Mouse (Mus musculus) c-Kit-positive CD71-negative TER-119-negative erythroid progenitor cells, embryonic 14.5 days (primary cell): ENCODE measurements around the gene Cacna2d3.

ENCODE experiments used
- DNase-seq: peaks from one replicate; pipeline ENCODE4 v3.0.0-alpha.2; 2013; ENCODE audit warnings: low read depth

Gene Cacna2d3

DNA sequence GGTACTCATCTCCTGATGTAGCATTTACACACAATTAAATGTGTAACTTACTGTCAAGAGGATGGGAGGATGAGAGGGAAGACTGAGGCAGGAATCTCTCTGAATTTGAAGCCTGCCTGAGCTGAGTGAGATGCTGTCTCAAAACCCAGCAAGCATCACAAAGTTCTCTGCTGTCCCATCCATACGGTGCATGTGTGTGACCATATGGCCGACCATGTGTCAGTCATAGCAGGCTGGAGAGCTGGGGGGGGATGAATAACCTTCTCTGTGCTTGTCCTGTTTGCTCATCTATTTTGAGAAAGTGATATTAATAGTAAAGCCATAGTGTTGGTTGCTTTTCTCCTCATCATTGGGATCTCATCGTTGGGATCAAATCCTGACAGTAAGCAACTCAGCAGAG lies 708.5 kb downstream of the Cacna2d3 start:
- no peak for DNase-seq

DNA sequence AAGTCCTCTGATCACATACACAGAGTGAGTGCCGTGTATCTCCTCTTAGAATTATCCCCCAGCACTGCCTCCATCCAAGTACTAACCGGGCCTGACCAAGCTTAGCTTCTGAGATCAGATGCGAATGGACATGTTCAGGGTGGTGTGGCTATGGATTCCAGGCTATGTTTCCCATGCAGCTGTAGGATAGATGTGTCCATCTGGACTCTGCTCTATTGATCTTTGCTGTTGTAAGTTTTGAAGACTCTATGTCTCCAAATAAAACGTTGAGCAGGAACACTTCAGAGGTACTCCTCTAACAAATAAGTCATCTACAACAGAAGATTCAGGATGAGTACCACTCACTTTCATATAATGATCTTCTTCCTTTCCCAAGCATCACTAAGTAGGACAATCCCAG lies 712.0 kb downstream of the Cacna2d3 start:
- no peak for DNase-seq

DNA sequence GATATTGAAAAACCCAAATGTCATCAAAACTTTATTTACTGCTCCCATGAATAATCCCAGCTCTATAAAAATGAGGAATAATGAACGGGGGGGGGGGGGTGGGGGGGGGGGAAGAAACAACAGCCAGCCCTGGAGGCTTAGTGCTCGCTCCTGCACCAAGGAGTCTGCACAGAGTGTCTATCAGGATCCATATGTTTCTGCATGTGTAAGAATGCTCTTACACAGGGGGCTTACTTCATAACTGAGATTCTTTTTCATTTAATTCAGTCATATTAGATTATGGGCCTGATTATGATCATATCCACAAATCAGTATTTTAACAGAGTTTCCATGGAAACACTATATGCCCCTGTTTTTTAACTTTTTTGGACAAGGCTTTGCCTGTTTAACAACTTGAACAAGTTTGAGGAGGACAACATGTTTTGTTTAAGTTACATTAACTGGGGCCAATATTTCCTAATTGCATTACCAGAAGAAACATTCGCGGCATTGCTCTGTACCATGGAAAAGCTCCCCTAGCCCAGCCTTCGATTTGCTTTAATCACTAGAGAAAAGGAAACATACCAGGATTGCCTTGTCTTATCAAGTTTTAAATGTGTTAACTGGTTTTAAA lies 716.3 kb downstream of the Cacna2d3 start:
- DNase-seq = no peak

DNA sequence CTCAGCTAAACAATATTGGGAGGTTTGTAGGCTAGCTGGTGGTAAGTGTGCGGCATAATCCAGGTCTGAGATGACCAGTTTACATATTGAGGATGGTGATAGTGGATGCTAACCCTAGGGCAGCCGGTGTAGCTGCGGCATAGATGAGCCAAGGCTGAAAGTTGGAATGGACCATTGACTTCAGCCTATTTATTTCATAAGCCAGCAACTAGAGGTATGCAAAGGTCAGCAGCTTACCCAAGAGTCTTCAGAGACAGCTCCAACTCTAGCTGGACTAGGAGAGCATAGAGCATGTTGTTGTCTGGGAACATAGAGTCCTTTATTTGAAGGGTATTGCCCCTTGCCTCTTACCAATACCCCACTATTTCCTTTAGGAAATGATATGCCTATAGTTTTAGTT lies 725.1 kb downstream of the Cacna2d3 start:
- no peak for DNase-seq

DNA sequence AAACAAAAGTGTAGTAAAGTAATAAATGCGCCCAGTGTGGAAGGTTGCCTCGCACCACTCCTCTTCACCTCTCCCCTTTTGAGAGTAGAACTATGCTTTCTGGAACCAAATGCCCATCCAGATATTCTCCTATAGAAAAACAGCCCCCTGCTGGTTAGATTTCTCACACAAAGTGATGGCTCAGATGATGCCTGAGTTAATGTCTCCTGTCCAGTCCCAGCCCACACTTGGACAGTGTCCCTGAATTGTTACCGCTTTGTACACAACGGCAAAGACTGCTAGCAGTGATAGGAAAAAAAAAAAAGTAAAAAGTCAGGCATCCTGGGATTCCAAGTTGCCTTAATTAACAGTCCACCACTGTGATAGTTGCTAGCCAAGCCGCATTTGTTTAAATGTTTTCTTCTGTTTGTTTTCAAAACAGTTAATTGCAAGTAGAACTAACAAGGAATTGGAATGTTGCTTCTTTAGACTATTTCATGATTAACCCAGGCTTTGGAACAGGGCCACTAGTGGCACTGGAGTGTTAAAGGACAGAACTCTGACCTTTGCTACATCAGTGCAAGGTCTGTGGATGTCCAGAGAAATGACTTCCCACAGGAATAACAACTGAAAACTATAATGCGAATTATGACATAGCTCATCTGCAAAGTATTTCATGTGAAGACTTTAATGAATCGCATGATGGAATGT lies 733.3 kb downstream of the Cacna2d3 start:
- DNase-seq = no peak

DNA sequence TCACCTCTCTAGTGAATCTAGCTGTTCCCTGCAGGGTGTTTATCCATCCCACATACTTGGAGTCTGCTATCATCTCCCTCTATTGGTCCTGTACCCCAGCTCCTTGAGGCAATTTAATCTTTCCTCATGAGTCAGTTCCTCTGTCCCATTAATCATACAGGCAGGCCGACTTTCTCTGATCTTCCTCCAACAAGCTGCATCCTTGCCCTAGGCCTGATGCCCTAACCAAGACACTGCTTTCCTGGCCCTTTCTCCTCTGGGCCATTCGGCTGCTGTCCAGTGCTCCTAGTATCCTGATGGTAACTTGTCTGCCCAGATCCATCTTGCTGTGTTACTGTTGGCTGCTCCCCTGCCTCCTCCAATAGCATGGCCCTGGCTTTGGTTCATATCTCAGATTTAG lies 737.4 kb downstream of the Cacna2d3 start:
- no peak for DNase-seq

DNA sequence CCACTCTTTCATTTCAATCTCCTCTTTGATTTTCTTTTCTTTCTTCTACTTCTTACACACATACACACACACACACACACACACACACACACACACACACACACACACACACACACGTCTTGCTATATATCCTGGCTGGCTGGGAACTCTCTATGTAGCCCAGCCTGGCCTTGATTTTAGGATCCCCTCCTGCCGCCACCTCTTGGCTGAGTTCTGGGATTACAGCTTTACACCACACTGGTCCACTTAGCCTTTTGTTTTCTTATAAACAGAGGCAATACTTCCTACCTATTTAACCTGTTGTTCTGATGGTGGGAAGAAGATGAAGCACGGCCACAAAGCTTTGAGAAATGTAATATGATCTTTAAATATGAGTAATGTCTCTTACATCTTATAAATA lies 741.2 kb downstream of the Cacna2d3 start:
- no peak for DNase-seq

DNA sequence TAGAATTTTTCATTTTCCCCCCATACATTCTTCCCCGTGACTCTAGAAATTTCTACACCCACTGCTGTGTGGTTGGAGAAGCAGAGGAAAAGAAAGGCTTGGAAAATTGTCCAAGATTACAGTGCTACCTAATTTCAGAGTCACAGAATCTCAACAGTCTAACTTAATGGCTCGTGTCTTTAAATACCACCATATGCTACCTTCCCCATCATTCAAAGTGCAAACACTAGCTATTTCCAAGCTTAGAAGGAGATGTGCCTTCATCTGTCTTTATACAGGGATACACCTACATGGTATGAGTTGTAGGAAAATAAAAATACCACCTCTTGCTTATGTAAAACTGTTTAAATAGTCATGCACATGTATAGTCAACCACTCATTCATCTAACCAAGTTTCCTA lies 742.4 kb downstream of the Cacna2d3 start:
- no peak for DNase-seq

DNA sequence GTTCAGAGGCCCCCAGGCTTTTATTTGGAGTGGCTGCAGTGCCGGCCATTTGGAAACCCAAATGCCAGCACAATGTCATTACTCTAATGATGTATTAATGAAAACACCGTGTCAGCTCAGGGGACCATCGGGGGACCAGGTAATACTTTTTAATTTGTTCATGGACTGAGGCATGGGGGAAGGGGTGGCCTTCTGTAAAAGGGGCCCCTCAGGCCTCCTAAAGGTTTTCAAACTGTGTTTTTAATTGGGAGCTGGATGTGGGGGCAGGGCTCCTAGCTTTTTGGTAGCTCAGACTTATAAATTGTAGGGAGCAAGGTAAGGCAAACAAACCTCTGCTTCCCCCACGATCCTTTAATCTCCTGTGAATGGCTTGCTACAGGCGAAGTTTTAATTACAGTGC lies 749.0 kb downstream of the Cacna2d3 start:
- DNase-seq = no peak

DNA sequence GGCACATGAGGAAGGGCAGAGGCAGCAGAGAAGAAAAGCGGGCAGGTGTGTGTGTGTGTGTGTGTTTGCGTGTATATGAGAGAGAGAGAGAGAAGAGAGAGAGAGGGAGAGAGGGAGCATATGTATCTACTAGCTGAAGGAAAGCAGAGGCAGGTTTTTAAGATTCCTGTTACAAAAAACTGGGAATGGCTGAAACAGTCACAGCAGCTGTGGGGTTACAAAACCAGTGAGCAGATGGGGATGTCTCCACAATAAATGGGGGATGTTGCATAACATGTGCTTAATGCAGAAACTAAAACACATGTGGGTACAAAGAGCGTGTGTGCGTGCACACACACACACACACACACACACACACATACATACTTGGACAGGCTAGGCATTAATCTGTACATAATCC lies 752.4 kb downstream of the Cacna2d3 start:
- no peak for DNase-seq

DNA sequence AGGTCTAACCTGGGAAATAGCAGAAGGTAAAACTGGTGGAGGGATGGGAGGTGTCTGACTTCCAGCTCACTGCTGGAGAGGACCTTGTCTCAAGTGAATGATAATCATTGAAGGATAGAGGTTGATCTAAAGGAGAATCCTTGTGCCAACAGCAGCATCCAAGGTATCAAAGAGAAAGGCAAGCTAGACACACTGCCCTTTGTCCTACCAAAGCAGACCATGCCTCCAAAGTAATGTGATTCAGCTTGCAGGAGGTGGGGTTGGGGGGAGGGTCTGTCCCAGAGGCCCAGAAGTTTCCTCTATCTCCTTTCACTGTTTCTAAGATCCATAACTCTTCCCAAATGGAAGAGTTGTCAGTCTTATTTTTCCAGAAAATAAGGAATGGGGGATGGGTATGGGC lies 754.8 kb downstream of the Cacna2d3 start:
- DNase-seq = no peak

DNA sequence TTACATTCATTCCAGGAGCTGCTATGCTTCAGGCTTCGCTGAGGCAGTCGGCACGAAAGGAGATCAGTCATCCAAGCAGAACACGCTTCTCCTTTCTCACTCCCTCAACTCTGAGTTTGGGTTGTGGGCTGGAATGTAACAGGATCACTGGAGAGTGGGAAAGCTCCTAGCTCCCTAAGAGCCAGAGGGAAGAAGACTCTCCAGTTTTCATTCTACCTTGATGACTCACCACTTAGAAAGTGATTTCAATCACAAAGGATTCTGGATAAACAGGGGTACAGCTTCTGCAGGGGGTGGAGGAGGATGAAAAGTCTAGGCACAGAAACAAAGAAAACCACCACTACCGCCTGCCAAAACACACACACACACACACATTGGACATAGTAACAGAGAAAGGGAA lies 760.3 kb downstream of the Cacna2d3 start:
- DNase-seq = no peak

DNA sequence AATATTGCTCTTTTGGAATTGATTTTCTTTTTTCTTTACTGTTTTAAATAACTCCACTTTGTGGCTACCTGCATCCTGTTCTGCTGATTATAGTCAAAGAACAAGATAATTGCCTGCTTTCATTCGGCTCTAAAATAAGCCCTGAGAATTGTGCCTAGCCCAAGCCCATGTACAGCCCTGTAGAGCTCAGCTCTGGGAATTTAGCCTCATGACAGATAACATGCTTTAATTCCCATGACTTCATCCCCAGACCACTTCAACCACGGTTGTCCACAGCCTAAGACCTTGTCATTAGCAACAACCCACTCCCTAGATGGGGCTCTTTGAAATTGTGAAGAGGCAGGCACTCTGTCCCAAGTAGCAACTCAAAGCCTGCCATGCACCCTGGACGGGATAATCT lies 762.6 kb downstream of the Cacna2d3 start:
- DNase-seq = no peak

DNA sequence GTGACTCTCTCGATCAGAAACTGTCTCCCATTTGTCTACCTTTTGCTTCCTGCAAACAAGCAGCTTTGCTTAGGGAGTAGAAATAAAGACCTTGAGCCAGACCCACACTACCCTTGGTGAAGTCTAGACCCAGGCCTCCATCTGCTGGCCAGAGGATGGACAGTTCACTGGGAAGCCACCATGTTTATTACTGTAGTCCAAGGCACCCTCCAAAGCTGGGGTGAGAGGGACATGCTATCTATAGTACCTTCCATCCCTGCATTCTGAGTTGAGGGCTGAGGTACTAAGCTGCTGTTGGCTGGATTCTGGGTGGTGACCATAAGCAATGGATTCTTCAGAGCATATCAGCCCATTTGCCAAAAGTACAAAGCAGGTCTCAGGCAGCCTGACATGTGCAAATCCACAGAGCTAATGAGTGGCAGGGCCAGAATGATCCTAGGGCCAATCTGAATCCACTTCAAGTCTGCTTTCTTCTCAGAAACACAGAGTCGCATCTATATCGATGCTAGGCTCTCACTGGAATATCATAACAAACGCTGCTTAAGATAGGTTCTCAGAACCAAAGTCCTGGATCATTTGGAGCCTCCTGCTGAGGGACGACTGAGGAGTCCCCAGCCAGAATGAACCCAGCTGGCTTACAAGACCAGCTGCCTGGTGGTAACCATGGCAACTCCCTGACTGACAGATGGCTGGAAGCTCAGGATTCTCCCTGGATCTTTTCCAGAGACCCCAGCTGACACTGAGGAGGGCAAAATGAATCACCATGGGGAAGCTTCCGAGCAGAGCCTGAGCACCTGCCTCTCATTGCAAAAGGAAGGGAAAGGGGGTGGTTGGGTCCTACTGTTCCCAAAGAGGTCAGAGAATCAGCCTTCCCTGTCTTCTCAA lies 763.3 kb downstream of the Cacna2d3 start:
- no peak for DNase-seq

DNA sequence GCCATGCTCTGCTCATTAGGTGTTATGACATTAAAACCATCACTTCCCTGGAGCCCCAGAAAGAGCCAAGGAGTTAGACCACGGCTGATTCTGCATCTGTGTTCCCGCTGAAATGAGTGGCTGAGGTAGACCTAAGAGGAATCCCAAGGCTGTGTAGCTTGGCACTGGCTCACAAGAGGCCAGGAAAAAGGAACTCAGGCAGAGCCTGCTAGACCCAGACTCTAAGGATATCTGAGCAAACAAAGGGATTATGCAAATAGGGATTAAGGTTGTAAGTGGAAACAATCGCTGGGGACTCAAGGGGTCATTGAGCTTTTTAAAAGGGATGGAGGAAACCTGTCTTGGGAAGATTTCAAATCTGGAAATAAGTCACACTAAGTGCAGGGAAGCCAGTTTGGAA lies 766.5 kb downstream of the Cacna2d3 start:
- no peak for DNase-seq

DNA sequence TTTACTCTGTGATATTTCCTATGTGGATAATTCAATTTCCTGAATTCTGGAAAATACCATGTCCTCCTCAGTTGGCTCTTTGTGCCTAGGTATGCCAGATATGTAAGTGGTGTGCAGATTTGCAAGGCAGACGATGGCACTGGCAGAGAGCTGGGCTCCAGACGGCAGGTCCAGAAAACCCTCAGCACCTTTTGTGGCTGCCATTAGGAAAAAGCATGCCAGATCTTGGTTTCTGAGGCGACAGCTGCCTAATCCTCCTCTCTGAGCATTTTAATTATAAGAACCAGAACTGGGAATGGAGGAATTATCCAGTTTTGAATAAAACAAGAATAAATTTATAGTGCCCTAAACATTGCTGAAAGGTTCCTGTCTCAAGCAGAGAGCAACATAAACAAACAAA lies 767.1 kb downstream of the Cacna2d3 start:
- no peak for DNase-seq

DNA sequence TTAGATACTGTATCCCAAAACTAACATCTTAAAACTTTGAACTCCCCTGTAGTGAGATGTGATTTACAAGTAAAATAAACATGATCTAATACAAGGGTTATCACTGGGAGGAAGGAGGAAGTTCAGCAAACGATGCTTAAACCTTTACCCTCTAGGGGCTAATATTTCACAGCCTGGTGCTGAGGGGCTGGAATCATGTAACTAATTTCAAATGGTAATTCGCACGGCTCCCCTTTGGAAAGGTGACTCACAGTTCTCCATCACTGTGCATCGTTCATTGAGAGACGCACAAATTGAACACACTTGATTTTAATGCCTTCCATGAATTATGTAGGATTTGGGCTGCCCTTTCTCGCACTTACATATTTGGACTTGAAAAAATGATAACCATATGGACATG lies 767.6 kb downstream of the Cacna2d3 start:
- no peak for DNase-seq

DNA sequence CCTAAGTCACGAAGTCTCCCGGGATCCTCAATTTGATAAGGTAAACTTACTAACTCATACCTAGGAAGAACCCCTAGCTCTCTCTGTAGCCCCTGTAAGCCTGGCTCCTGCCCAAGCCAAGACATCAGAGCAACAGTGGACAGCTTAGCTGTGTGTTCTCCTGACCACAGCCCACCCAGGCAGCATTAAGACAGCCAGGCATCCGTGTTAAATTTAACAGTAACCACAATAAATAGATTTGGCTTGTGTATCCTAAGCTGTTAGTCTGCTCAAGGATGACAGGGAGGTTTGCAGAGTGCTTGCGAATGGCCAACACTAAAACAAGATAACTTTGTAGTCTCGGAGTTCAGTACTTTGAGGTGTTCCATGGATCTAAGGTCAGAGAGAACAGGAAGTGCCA lies 768.3 kb downstream of the Cacna2d3 start:
- no peak for DNase-seq

DNA sequence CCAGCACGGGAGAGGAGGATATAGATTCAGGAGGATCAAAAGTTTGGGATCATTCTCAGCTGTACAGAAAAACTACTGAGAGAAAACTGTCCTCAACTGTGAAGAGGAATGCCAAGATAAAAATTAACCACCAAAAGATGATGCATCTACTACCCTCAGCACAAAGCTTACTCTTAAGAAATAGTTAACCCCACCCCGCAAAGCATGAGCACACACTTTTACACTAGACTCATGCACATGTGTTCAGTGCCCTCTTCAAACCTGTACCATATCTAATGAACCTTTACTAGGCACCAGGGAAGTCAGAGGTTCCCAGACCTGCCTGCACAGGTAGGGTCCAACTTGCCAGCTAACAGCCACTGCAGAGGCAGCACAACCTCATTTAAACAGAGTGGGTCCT lies 771.2 kb downstream of the Cacna2d3 start:
- DNase-seq = no peak

DNA sequence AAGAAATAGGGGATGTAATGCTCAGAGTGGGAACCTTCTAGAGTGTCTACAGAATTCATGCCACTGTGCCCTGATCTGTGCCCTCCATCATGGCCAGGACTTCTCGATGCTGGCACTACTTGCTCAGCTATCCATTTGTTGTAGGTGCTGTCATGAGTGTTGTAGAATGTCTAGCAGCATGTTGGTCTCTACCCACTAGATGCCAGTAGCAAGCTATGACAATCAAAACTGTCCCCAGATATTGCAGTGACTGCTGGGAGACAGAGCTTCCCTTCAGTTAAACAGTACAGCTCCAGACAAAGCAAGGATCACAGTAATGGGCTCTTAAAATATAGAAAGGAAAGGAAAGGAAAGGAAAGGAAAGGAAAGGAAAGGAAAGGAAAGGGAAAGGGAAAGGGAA lies 771.9 kb downstream of the Cacna2d3 start:
- DNase-seq = no peak

DNA sequence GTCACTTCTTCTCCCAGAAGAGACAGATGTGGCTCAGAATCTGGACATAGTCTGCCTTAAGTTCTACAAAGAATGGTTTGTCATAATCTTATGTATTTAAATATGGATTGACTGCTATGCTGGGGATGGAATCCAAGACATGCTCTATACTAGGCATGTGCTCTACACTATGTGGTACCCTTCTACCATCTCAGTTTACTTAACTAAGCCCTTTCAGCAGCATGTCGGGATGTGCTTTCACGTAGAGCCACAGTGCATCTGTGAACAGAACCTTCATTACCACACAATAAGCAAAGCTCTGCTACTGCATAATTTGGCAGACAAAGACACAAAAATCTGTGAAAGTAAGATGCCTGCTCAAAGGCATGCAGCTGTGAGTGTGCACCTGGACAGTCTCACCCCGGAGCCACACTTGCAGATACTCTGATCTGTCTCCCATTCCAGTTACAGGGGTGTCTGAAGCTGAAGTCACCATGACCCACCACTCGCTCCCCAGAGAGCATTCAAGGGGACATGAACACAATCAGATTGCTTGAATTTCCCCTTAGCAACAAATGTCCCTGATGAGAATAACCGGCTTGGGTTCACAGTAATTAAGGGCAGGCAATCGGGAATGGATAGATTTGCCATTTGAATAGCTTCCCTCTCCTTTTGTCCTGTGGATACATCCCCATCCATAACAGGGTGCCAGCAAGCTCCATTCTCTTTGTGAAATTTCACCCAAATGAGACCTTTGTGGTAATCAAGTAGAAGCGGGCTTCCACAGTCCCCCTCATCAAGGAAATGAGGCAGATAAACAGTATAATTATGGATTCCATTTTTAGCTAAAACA lies 773.4 kb downstream of the Cacna2d3 start:
- no peak for DNase-seq

DNA sequence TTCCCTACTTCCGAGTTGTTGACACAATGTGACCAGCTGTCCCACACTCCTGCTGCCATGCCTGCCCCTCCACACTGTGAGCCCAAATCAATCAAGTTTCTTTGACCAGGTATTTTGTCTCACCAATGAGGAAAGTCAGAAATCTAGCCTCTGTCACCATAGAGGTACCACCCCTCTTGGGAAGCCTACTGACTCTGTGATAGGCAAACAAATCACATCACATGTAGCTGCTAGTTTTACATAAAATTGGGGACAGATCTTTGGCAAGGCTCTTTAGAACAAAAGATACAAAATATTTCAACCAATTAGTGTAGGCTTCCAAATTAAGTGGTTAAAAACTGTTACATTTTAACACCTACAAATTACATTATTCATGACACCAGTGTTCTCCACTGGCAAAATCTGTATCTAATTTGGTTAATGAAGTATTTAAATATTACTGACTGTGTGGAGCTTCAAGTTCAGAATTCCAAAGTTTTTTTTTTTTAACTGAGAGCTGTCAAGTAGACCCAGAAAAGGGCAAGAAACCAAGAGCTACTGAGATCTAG lies 788.8 kb downstream of the Cacna2d3 start:
- DNase-seq = no peak
